Mouse (Mus musculus) kidney, adult 2 months (tissue): ENCODE measurements around the gene Preb. TPM values are rescaled to one million over a fixed set of nuclear protein-coding genes. Genes with fewer than 3 reads are reported as not detected.

Experiments
- DNase-seq: peaks from one replicate; pipeline ENCODE4 v3.0.0; 2021
- H3K27ac ChIP-seq: fragments of 200-500 bp; 2 replicates; pipeline ENCODE4 v1.5.1; 2012; ENCODE audit warnings: low read depth, low read length, control low read depth, inconsistent platforms; ENCODE audit not compliant: insufficient read depth
- H3K27me3 ChIP-seq: fragments of 200-500 bp; replicated peaks from 2 replicates; pipeline ENCODE4 v1.6.1; 2012; ENCODE audit warnings: mild to moderate bottlenecking, moderate library complexity, low read length, inconsistent platforms; ENCODE audit not compliant: control insufficient read depth, insufficient read depth
- H3K36me3 ChIP-seq: fragments of 200-500 bp; 2 replicates; pipeline ENCODE4 v1.6.1; 2012; ENCODE audit warnings: mild to moderate bottlenecking, moderate library complexity, low read length, inconsistent platforms; ENCODE audit not compliant: control insufficient read depth, insufficient read depth
- H3K4me1 ChIP-seq: fragments of 200-500 bp; 2 replicates; pipeline ENCODE4 v1.6.1; 2011; ENCODE audit warnings: low read length; ENCODE audit not compliant: control insufficient read depth, insufficient read depth
- H3K4me3 ChIP-seq: fragments of 200-500 bp; 2 replicates; pipeline ENCODE4 v1.5.1; 2011; ENCODE audit warnings: mild to moderate bottlenecking, low read depth, low read length, control low read depth; ENCODE audit not compliant: insufficient read depth
- CTCF ChIP-seq: fragments of 200-500 bp; conservative IDR thresholded peaks from 2 replicates; pipeline ENCODE4 v1.5.1; 2011; ENCODE audit warnings: low read depth, mild to moderate bottlenecking, control low read depth, low read length, moderate library complexity, mixed read lengths; ENCODE audit not compliant: insufficient read depth, insufficient read length
- POLR2A ChIP-seq: fragments of 200-500 bp; IDR thresholded peaks from one replicate; pipeline ENCODE4 v1.6.1; 2011; ENCODE audit warnings: low read depth, low read length, control low read depth
- WGBS: fragments of 180-500 bp; shearing (Covaris S2); methylation state at CpG from one replicate; pipeline ENCODE4 v1.1.7; 2018; 5-methylcytosine and 5-hydroxymethylcytosine counted together
- polyA plus RNA-seq: library from polyadenylated mRNA; depleted of rRNA; stranded (reverse); fragments of >200 nt; gene quantifications from 2 replicates; pipeline ENCODE4 v1.2.3, GENCODE M21; 2012

The Preb gene
- polyA plus RNA-seq, 1 experiment: 346 TPM

- Histone ChIP-seq H3K4me1 (peaks cover 17% of the 10 kb centered on the region; the same call in 1 of the 2 replicates), H3K27me3 (no peaks in the 10 kb centered on the region), H3K4me3 (no peak overlapping the region), H3K36me3 (no peaks in the 10 kb centered on the region), H3K27ac (no peak overlapping the region)
- no peak for TF ChIP-seq POLR2A
- TF ChIP-seq CTCF: no peak
- 84% methylated on average over 31 of the region's 31 CpGs for WGBS
- no peak for DNase-seq
Measured at GRCm38 (mm10) chr5:30917891-30918670, 42.1 kb downstream of the Preb start.

- no peak overlapping the region for H3K27ac ChIP-seq
- H3K27me3 ChIP-seq: no peaks in the 10 kb centered on the region
- peaks cover 17% of the 10 kb centered on the region; the same call in 1 of the 2 replicates for H3K4me1 ChIP-seq
- 82% methylated on average over 11 of the region's 11 CpGs for WGBS
- H3K36me3 ChIP-seq: no peaks in the 10 kb centered on the region
- TF ChIP-seq POLR2A: no peak
- TF ChIP-seq CTCF: no peak
- no peak overlapping the region for H3K4me3 ChIP-seq
- DNase-seq: no peak
Measured at GRCm38 (mm10) chr5:30917348-30917747, 42.8 kb downstream of the Preb start.

- Histone ChIP-seq H3K4me1 (peaks cover 21% of the 10 kb centered on the region), H3K27me3 (no peaks in the 10 kb centered on the region), H3K27ac (peak overlapping the region; percentile 59), H3K36me3 (no peaks in the 10 kb centered on the region), H3K4me3 (no peak overlapping the region)
- DNase-seq: no peak
- 93% methylated on average over 9 of the region's 9 CpGs for WGBS
- no peak for TF ChIP-seq CTCF
- TF ChIP-seq POLR2A: no peak
Measured at GRCm38 (mm10) chr5:30916841-30917240, 43.3 kb downstream of the Preb start.

GRCm38 (mm10) chr5:30915974-30916433, 44.2 kb downstream of the Preb start:
- H3K4me3 ChIP-seq: no peak overlapping the region
- no peaks in the 10 kb centered on the region for H3K27me3 ChIP-seq
- H3K36me3 ChIP-seq: no peaks in the 10 kb centered on the region
- DNase-seq: peak; percentile 98
- peak overlapping the region; percentile 59 for H3K27ac ChIP-seq
- WGBS: 4% methylated on average over 7 of the region's 7 CpGs
- peaks cover 23% of the 10 kb centered on the region for H3K4me1 ChIP-seq
- TF ChIP-seq CTCF (peak; percentile 81), POLR2A (peak; percentile 13)

GRCm38 (mm10) chr5:30915456-30915855, 44.7 kb downstream of the Preb start:
- H3K27me3 ChIP-seq: no peaks in the 10 kb centered on the region
- H3K36me3 ChIP-seq: no peaks in the 10 kb centered on the region
- H3K4me3 ChIP-seq: peak overlapping the region; percentile 8; the same call in 1 of the 2 replicates
- TF ChIP-seq CTCF (no peak), POLR2A (no peak)
- no peak for DNase-seq
- peaks cover 21% of the 10 kb centered on the region for H3K4me1 ChIP-seq
- 34% methylated on average over 9 of the region's 9 CpGs for WGBS
- peak overlapping the region; percentile 27 for H3K27ac ChIP-seq

GRCm38 (mm10) chr5:30914849-30915248, 45.3 kb downstream of the Preb start:
- peaks cover 23% of the 10 kb centered on the region for H3K4me1 ChIP-seq
- TF ChIP-seq CTCF: no peak
- TF ChIP-seq POLR2A: no peak
- DNase-seq: no peak
- 64% methylated on average over 6 of the region's 6 CpGs for WGBS
- no peaks in the 10 kb centered on the region for H3K27me3 ChIP-seq
- no peaks in the 10 kb centered on the region for H3K36me3 ChIP-seq
- peak overlapping the region; percentile 27; the same call in 1 of the 2 replicates for H3K27ac ChIP-seq
- H3K4me3 ChIP-seq: peak overlapping the region; percentile 54

GRCm38 (mm10) chr5:30914101-30914635, 46.0 kb downstream of the Preb start:
- H3K27ac ChIP-seq: peak overlapping the region; percentile 81
- H3K4me1 ChIP-seq: peaks cover 29% of the 10 kb centered on the region
- no peak for TF ChIP-seq POLR2A
- no peak for TF ChIP-seq CTCF
- 57% methylated on average over 7 of the region's 7 CpGs for WGBS
- DNase-seq: no peak
- peak overlapping the region; percentile 54 for H3K4me3 ChIP-seq
- no peaks in the 10 kb centered on the region for H3K36me3 ChIP-seq
- H3K27me3 ChIP-seq: no peaks in the 10 kb centered on the region
